Mouse (Mus musculus): ENCODE measurements around the gene Slc13a1. TPM values are rescaled to one million over a fixed set of nuclear protein-coding genes. Genes with fewer than 3 reads are reported as not detected.

Slc13a1 gene
- total and polyA plus RNA-seq, 3 experiments, result not detected

GRCm38 (mm10) chr6:24159795-24160194, 8.1 kb downstream of the Slc13a1 start:
- WGBS, result 64% methylated on average over 1 of the region's 1 CpGs
- TF ChIP-seq POLR2A (IDR thresholded peaks at IDR 0.05; ENCODE audit: insufficient read depth, low read depth, low read length) (no peak), CTCF (IDR thresholded peaks at IDR 0.05) (no peak), EP300 (IDR thresholded peaks at IDR 0.05; ENCODE audit: insufficient read depth, low read depth, low read length) (no peak)
- Histone ChIP-seq H3K27me3 (ENCODE audit: control insufficient read depth, insufficient read depth, low read length) (no peaks in the 10 kb centered on the region), H3K27ac (no peak overlapping the region), H3K79me2 (replicated peaks; ENCODE audit: control insufficient read depth, insufficient read depth, low read length) (no peaks in the 10 kb centered on the region), H3K4me1 (ENCODE audit: control insufficient read depth, insufficient read depth, low read length) (no peaks in the 10 kb centered on the region), H3K9ac (ENCODE audit: low read depth, low read length) (no peak overlapping the region), H3K36me3 (ENCODE audit: control insufficient read depth, insufficient read depth, low read length) (no peaks in the 10 kb centered on the region), H3K4me3 (no peak overlapping the region)
- intact Hi-C loops (cut with DNase I), result no loop called here
- no peak for DNase-seq

- 47% methylated on average over 4 of the region's 4 CpGs for WGBS
- Histone ChIP-seq H3K9ac (ENCODE audit: low read depth, low read length) (no peak overlapping the region), H3K4me1 (ENCODE audit: control insufficient read depth, insufficient read depth, low read length) (no peaks in the 10 kb centered on the region), H3K79me2 (replicated peaks; ENCODE audit: control insufficient read depth, insufficient read depth, low read length) (no peaks in the 10 kb centered on the region), H3K4me3 (no peak overlapping the region), H3K27ac (no peak overlapping the region), H3K36me3 (ENCODE audit: control insufficient read depth, insufficient read depth, low read length) (no peaks in the 10 kb centered on the region), H3K27me3 (ENCODE audit: control insufficient read depth, insufficient read depth, low read length) (no peaks in the 10 kb centered on the region)
- intact Hi-C loops (cut with DNase I), result no loop called here
- DNase-seq, result no peak
- TF ChIP-seq POLR2A (IDR thresholded peaks at IDR 0.05; ENCODE audit: insufficient read depth, low read depth, low read length) (no peak), CTCF (IDR thresholded peaks at IDR 0.05) (no peak), EP300 (IDR thresholded peaks at IDR 0.05; ENCODE audit: insufficient read depth, low read depth, low read length) (no peak)
Measured at GRCm38 (mm10) chr6:24154901-24155300, 13.0 kb downstream of the Slc13a1 start.

GRCm38 (mm10) chr6:24132951-24133350, 34.9 kb downstream of the Slc13a1 start:
- no peaks in the 10 kb centered on the region for H3K4me1 ChIP-seq (ENCODE audit: control insufficient read depth, insufficient read depth, low read length)
- no peaks in the 10 kb centered on the region for H3K79me2 ChIP-seq (replicated peaks; ENCODE audit: control insufficient read depth, insufficient read depth, low read length)
- 83% methylated on average over 4 of the region's 4 CpGs for WGBS
- DNase-seq, result no peak
- H3K9ac ChIP-seq (ENCODE audit: low read depth, low read length), result no peak overlapping the region
- intact Hi-C loops (cut with DNase I), result no loop called here
- no peak overlapping the region for H3K27ac ChIP-seq
- no peak overlapping the region for H3K4me3 ChIP-seq
- TF ChIP-seq EP300 (IDR thresholded peaks at IDR 0.05; ENCODE audit: insufficient read depth, low read depth, low read length), result no peak
- no peak for TF ChIP-seq POLR2A (IDR thresholded peaks at IDR 0.05; ENCODE audit: insufficient read depth, low read depth, low read length)
- TF ChIP-seq CTCF (IDR thresholded peaks at IDR 0.05), result no peak
- H3K36me3 ChIP-seq (ENCODE audit: control insufficient read depth, insufficient read depth, low read length), result no peaks in the 10 kb centered on the region
- H3K27me3 ChIP-seq (ENCODE audit: control insufficient read depth, insufficient read depth, low read length), result no peaks in the 10 kb centered on the region

GRCm38 (mm10) chr6:24122632-24123031, 45.3 kb downstream of the Slc13a1 start:
- Histone ChIP-seq H3K4me3 (no peak overlapping the region), H3K27ac (no peak overlapping the region), H3K36me3 (ENCODE audit: control insufficient read depth, insufficient read depth, low read length) (no peaks in the 10 kb centered on the region), H3K4me1 (ENCODE audit: control insufficient read depth, insufficient read depth, low read length) (no peaks in the 10 kb centered on the region), H3K9ac (ENCODE audit: low read depth, low read length) (no peak overlapping the region), H3K79me2 (replicated peaks; ENCODE audit: control insufficient read depth, insufficient read depth, low read length) (no peaks in the 10 kb centered on the region), H3K27me3 (ENCODE audit: control insufficient read depth, insufficient read depth, low read length) (no peaks in the 10 kb centered on the region)
- DNase-seq, result no peak
- intact Hi-C loops (cut with DNase I), result no loop called here
- TF ChIP-seq CTCF (IDR thresholded peaks at IDR 0.05) (no peak), POLR2A (IDR thresholded peaks at IDR 0.05; ENCODE audit: insufficient read depth, low read depth, low read length) (no peak), EP300 (IDR thresholded peaks at IDR 0.05; ENCODE audit: insufficient read depth, low read depth, low read length) (no peak)

GRCm38 (mm10) chr6:24111614-24112013, 56.3 kb downstream of the Slc13a1 start:
- no peaks in the 10 kb centered on the region for H3K27me3 ChIP-seq (ENCODE audit: control insufficient read depth, insufficient read depth, low read length)
- WGBS, result 77% methylated on average over 8 of the region's 8 CpGs
- no peaks in the 10 kb centered on the region for H3K4me1 ChIP-seq (ENCODE audit: control insufficient read depth, insufficient read depth, low read length)
- H3K27ac ChIP-seq, result no peak overlapping the region
- H3K36me3 ChIP-seq (ENCODE audit: control insufficient read depth, insufficient read depth, low read length), result no peaks in the 10 kb centered on the region
- H3K9ac ChIP-seq (ENCODE audit: low read depth, low read length), result no peak overlapping the region
- no peak overlapping the region for H3K4me3 ChIP-seq
- no peak for DNase-seq
- intact Hi-C loops (cut with DNase I), result no loop called here
- TF ChIP-seq POLR2A (IDR thresholded peaks at IDR 0.05; ENCODE audit: insufficient read depth, low read depth, low read length), result no peak
- TF ChIP-seq CTCF (IDR thresholded peaks at IDR 0.05), result no peak
- no peak for TF ChIP-seq EP300 (IDR thresholded peaks at IDR 0.05; ENCODE audit: insufficient read depth, low read depth, low read length)
- H3K79me2 ChIP-seq (replicated peaks; ENCODE audit: control insufficient read depth, insufficient read depth, low read length), result no peaks in the 10 kb centered on the region

- TF ChIP-seq POLR2A (IDR thresholded peaks at IDR 0.05; ENCODE audit: insufficient read depth, low read depth, low read length), result no peak
- no peak for TF ChIP-seq CTCF (IDR thresholded peaks at IDR 0.05)
- TF ChIP-seq EP300 (IDR thresholded peaks at IDR 0.05; ENCODE audit: insufficient read depth, low read depth, low read length), result no peak
- H3K36me3 ChIP-seq (ENCODE audit: control insufficient read depth, insufficient read depth, low read length), result no peaks in the 10 kb centered on the region
- H3K79me2 ChIP-seq (replicated peaks; ENCODE audit: control insufficient read depth, insufficient read depth, low read length), result no peaks in the 10 kb centered on the region
- intact Hi-C loops (cut with DNase I), result no loop called here
- no peak overlapping the region for H3K4me3 ChIP-seq
- no peaks in the 10 kb centered on the region for H3K27me3 ChIP-seq (ENCODE audit: control insufficient read depth, insufficient read depth, low read length)
- WGBS, result 86% methylated on average over 4 of the region's 4 CpGs
- H3K4me1 ChIP-seq (ENCODE audit: control insufficient read depth, insufficient read depth, low read length), result no peaks in the 10 kb centered on the region
- H3K27ac ChIP-seq, result no peak overlapping the region
- H3K9ac ChIP-seq (ENCODE audit: low read depth, low read length), result no peak overlapping the region
- DNase-seq, result no peak
Measured at GRCm38 (mm10) chr6:24108471-24108870, 59.4 kb downstream of the Slc13a1 start.

Measured in heart, adult 2 months (tissue).